Comparison of ENCODE assay signal across 31 mouse cellular contexts in the genomic region with DNA sequence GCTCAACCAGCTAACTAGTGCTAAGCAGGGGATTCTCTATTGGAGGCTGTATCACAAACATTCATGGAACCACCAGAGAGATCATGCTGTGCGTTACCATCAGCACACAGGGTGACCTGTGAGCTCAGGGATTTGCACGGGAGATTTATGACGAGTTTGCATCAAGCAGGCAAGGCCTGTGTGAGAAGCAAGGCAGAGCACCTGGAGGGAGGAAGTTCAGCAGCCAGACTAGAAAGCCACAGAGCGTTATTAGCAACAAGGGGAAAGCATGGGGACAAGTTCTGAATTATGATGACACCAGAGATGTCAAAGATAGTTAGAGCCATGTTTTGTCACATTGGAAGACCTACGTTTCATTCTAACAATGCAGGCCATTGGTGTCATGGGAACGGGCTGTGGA.
"Had no signal": no experiment of that assay in that cellular context is flagged by ENCODE, and none has a peak within 500 bp of the region (broad histone marks: within the 10 kb centered on the region; RNA-seq: fewer than 3 reads in every experiment).

No protein-coding gene starts in this region.

- H3K4me1 ChIP-seq: liver, embryonic 13.5 days; liver, embryonic 15.5 days; lung, embryonic 15.5 days; midbrain, embryonic 12.5 days; midbrain, embryonic 13.5 days; neural tube, embryonic 12.5 days had no signal

- H3K9ac ChIP-seq: limb, embryonic 12.5 days; limb, embryonic 13.5 days; limb, embryonic 15.5 days; liver, embryonic 12.5 days; liver, embryonic 13.5 days; liver, embryonic 14.5 days; liver, embryonic 15.5 days; liver, postnatal 0 days; lung, embryonic 14.5 days; lung, embryonic 15.5 days; midbrain, embryonic 12.5 days; midbrain, embryonic 13.5 days; midbrain, embryonic 15.5 days; neural tube, embryonic 12.5 days had no signal

- H3K4me2 ChIP-seq: limb, embryonic 12.5 days; limb, embryonic 13.5 days; limb, embryonic 15.5 days; liver, embryonic 11.5 days; liver, embryonic 12.5 days; liver, embryonic 13.5 days; liver, embryonic 15.5 days; lung, embryonic 14.5 days; lung, embryonic 15.5 days; midbrain, embryonic 11.5 days; midbrain, embryonic 12.5 days; midbrain, embryonic 13.5 days; midbrain, embryonic 15.5 days; neural tube, embryonic 12.5 days had no signal

- H3K27ac ChIP-seq: limb, embryonic 10.5 days; limb, embryonic 12.5 days; limb, embryonic 13.5 days; limb, embryonic 15.5 days; liver, embryonic 12.5 days; liver, embryonic 13.5 days; liver, embryonic 14.5 days; liver, embryonic 15.5 days; lung, embryonic 15.5 days; macrophage; midbrain, embryonic 10.5 days; midbrain, embryonic 12.5 days; midbrain, embryonic 13.5 days; midbrain, embryonic 15.5 days; neural tube, embryonic 12.5 days had no signal

- ATAC-seq: liver, embryonic 12.5 days; liver, postnatal 0 days; lung, postnatal 0 days; midbrain, embryonic 13.5 days had no signal

- DNase-seq: left cerebral cortex, postnatal 4 days; liver; liver, embryonic 13.5 days; liver, postnatal 0 days; lung, adult 18-20 months; lung, adult 2 months; lung, embryonic 14.5 days; lung, postnatal 10 days; lung, postnatal 14 days; lung, postnatal 36 days; lung, postnatal 4 days; midbrain, embryonic 14.5 days had no signal

- H3K36me3 ChIP-seq: limb, embryonic 10.5 days; limb, embryonic 12.5 days; limb, embryonic 13.5 days; limb, embryonic 15.5 days; liver, embryonic 12.5 days; liver, embryonic 13.5 days; liver, embryonic 15.5 days; lung, embryonic 15.5 days; midbrain, embryonic 10.5 days; midbrain, embryonic 12.5 days; midbrain, embryonic 13.5 days; midbrain, embryonic 15.5 days; neural tube, embryonic 12.5 days had no signal

- H3K9me3 ChIP-seq: limb, embryonic 10.5 days; limb, embryonic 15.5 days; liver, embryonic 12.5 days; liver, embryonic 13.5 days; liver, embryonic 15.5 days; lung, embryonic 15.5 days; midbrain, embryonic 12.5 days; midbrain, embryonic 13.5 days; midbrain, embryonic 15.5 days; neural tube, embryonic 12.5 days had no signal

- H3K4me3 ChIP-seq: limb, embryonic 10.5 days; limb, embryonic 12.5 days; limb, embryonic 13.5 days; limb, embryonic 15.5 days; liver, embryonic 12.5 days; liver, embryonic 13.5 days; liver, embryonic 15.5 days; lung, embryonic 15.5 days; megakaryocyte, embryonic 14.5 days; midbrain, embryonic 10.5 days; midbrain, embryonic 12.5 days; midbrain, embryonic 13.5 days; midbrain, embryonic 15.5 days; myocyte; neural tube, embryonic 12.5 days had no signal

- H3K27me3 ChIP-seq: limb, embryonic 13.5 days; limb, embryonic 15.5 days; liver, embryonic 12.5 days; liver, embryonic 13.5 days; liver, embryonic 15.5 days; lung, embryonic 15.5 days; midbrain, embryonic 12.5 days; midbrain, embryonic 13.5 days; midbrain, embryonic 15.5 days; neural tube, embryonic 12.5 days had no signal
